Mouse (Mus musculus) retina, embryonic 14.5 days (tissue): Measurements from ENCODE around the gene Rbp2.

ENCODE experiments used
- DNase-seq: peaks from one replicate; pipeline ENCODE4 v3.0.0-alpha.2; 2015; ENCODE audit warnings: low spot score

Rbp2 gene

DNA sequence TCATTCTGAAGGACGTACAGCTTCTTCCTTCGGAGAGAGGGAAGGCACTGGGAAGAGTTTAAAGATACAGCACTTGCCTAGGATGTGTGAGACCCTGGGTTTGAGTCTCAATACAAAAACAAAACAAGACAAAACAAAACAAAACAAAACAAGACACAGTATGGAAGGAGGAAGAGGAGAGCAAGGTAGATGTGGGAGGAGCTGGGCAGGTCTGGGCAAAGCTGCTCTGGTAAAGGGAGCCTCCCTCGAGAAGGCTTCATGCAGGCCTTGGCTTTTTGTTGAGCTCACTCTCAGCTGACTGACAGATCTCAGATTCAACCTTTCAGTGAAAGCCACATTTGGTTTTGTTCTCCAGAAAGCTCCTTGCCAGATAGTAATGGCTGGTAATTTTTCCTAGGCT lies at the start of gene Rbp2:
Rbp2 (plus strand) TSS at position 301 of the 400 bp plus-strand sequence.
- DNase-seq: no peak

DNA sequence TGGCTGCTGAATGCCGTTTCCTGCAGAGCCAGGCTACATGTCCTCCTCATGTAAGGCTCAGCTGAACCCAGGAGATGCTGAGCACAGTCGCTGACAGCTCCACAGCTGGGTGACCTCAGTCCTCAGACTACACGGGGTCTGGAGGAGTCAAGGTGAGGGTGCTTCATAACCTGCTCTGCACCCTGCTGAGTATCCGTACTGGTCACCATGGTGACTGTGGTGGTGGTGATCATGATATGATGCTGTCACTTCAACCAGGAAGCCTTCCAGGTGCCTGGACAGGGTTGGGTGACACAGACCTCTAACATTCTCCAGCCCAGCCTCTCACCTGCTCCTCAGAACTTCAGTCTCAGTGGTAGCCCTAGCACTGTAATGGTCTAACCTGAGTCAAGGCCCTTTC lies 48.1 kb upstream of the Rbp2 start:
- DNase-seq: no peak

DNA sequence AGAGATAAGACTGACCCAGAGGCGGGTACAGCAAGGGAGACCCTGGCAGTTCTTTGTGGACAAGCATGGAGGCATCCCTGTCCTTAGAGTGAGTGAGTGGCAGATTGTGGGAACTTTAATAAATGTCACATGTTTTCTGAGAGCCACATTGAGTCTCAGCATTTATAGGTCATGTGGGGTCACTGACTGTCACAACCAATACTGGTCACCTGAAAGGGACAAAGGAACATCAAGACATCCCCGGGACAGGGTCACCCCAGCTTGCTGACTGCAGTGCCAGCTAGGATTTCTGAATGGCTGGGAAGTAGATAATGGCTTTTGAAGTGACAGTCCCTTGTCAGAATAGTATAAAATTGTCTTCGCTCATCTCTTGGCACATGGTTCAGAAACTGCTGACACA lies 46.8 kb upstream of the Rbp2 start:
- DNase-seq: peak; percentile 61

DNA sequence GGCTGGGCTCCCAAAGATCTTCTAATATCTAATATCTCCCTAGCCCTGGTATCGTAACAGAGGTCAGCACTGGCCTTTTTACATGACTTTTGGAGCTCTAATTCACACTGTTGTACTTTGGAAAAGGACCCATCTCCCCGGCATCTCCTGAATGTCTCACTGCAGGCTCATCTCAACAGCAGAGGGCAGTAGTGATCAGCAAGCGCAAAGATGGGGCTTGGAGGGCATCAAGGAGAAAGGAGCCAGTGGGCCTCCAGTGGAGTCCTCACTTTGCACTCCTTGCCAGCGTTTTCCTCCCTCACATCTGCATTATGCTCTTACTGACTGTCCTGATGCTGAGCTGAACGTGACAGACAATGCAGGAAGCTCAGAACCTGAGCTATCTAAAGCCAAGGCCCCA lies 43.3 kb upstream of the Rbp2 start:
- peak; percentile 68 for DNase-seq

DNA sequence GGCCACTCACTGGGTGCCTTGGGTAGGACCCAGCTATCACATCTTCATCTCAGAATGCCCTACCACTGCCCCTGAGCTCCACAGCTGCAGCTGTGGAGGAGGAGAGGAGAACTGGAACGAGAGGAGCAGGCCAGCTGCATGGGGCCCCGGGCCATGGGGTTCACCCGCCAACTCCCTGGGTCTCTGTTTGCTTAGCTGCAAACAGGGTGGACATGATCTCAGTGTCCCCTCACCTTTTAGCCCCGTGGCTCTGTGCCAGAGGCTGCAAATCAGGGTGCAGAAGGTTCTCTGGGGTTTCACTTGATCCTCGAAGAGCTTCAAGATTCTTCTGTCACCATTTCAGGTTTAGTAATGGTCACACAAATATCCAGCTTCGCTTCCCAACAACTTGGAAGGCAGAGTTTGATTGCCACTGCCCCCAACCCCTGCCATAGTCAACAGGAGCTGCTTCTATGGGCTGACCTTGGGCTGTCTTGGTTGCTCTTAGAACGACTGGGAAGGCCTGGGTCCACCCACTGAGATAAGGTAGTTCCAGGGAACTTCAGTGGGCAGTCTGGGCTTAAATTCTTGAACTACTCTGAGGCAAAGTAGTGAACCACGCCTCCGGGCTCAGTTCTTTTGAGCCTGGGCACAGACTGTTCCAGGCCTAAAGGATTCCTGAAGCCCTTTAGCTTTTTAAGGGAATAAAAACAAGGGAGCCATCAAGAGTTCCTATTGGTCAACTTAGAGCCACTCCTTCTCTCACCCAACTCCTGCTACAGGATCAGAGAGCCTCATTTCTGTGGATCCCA lies 40.4 kb upstream of the Rbp2 start:
- no peak for DNase-seq

DNA sequence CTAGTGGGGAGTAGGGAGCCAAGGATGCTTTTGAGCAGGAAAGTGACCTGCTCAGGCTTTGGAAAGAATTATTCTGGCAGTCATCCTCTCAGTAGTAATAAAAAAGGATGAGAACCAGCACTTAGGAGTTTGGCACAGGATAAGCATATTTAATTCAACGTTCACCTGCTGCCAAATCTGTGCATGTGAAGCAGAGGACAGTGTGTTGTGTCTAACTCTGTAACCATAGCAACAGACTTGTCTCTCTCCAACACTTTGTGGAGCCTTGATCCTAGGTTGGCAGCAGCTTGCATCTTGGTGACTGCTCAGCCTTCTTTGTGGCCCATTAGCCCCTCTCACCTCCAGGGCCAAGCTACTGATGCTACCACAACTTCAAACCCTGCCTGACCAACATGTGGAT lies 34.9 kb upstream of the Rbp2 start:
- no peak for DNase-seq

DNA sequence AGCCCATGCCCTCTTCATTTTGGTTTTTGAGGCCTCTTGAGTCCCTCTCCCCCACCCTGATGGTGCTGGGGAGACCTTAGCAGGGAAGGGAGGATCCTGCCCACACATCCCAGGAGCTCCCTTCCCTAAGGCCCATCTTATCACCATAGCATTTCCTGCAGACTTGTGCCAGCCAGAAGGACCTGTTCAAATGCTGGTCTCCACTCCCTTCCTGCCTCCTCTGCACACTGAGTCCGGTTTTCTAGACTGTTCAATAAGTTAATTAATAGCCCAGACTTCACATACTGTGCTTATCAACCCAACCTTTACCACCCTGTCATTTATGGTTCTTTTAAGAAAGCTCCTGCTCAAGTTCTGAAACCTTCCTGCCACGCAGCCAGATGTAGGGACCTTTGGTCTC lies 19.2 kb upstream of the Rbp2 start:
- DNase-seq: no peak

DNA sequence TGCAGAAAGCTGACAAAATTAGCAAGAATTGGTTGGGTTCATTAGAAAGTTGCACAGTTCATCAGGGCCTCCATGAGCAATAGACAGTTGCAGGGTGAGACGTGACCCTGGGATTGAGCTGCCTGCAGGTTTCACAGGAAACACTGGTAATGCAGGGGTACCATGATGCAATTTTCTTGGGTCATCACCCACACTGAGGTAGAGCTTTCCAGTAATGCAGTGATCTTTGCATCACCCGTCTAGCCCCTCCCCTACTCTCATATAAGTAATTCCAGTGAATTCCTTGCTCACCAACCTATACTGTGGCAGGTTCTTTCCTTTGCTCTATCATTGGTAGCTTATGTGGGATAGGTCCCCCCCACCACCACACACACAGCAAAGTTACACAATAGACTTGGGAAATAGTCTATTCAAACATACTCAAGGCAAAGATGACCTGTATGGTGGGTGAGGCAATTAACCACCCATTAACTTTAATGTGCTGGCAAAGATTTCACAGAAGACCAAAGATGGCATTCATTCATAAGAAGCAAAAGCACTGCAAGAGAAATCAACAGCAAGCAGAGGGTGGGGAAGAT lies 5.7 kb upstream of the Rbp2 start:
- DNase-seq: no peak

DNA sequence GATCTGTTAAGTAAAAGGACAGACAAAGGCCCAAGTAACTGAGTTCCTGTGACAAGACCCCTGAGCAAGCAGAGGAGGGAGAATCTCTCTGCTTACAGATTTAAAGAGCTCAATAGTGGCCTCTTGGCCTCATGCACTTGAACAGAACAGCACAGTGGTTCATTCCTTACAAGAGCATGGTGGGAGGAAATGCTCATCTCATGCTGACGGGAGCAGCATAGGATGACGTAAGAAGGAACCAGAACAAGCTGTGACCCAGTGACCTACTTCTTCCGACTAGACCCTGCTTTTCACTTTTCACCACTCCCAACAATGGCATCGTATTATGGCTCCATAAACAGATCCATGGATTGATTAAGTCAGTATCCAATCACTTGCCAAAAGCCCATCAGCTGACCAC lies 3.7 kb upstream of the Rbp2 start:
- peak; percentile 43 for DNase-seq

DNA sequence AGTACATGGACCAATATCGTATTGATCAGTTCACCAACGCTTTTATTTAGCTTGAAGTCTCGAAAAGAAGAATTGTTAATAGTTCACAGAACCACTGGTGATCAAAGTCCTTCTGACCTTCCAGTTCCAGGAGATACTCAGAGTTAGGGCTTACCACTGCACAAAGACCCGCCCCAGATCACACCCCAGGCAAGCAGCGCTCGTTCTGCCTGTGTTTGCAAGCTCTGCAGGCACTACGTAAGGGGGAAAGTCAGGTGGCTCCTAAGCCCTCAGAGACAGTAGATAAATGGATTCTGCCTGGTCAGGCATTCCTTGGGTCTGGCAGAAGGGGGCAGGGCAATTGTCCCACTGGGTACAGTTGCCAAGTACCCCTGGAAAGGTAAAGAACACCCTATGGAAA lies 895 bp upstream of the Rbp2 start:
- DNase-seq: no peak

DNA sequence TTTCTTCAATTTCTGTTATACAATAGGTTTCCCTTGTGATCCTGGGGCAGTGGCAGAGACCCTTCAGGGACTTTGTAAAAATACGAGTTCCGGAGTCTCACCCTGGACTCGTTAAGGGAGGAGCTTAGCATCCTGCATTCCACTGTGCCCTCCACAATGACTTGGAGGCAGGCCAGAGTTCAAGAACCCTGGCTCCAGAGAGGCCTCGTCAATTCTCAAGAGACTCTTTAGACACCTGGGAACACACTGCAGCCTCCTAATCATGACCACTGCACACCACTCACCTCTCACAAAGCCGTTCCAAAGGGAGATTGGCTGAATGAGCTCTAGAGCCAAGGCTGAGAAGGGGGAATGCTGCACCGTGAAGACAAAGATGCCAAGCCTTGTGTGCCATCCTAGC lies 1.4 kb downstream of the Rbp2 start:
- DNase-seq: no peak

DNA sequence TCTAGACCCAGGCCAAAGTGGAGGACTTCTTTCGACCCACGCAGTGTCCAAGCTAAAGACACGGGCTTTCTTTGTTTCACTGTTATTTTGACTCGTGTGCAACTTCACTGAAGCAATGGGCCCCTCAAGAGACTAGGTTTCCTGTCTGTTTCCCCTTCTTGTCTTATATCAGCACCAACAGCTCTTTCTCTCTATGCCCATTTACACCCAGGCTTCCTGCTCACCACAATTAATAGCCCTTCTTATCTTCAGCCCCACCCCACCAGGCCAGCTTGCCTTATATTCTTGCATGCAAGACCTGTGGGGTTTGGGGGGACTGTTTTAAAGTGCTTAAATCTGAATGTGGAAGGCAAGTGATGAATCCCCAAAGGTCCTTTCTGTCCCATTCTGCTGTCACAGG lies 3.6 kb downstream of the Rbp2 start:
- DNase-seq: no peak

DNA sequence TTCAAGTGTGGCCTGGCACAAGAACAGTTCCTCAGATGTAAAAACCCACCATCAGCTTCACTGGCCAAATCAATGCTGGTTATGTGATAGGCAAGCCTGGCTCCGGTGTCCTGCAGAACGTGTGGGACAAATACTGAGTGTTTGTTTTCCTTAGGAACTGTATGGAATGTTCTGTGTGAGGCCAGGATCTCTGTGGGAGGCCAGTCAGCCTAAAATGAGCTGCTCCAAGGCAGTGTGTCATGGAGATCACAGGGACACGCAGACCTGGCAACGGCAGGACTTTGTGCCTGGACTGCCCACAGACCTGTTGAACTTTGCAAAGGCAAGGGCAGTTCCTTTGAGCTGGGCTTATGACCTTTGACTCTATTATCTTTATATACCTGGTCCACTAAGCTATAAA lies 4.2 kb downstream of the Rbp2 start:
- no peak for DNase-seq

DNA sequence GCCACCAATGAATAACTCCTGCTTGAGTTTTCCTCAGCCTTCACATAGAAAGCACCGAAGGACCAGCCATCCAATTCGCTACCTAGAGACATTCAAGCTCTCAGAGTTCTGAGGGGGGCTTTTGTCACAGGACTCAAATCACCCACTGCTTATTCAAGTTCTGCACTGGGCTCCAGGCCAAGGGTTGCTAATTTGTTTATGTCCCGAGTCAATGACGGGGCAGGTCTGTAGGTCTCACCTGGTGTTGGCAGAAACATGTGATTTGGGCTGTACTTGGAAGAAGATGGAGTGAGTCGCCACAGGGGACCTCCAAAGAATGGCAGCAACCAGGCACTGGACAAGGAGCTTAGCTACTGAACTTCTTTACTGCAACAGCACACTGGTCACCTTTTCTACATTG lies 5.2 kb downstream of the Rbp2 start:
- DNase-seq: no peak

DNA sequence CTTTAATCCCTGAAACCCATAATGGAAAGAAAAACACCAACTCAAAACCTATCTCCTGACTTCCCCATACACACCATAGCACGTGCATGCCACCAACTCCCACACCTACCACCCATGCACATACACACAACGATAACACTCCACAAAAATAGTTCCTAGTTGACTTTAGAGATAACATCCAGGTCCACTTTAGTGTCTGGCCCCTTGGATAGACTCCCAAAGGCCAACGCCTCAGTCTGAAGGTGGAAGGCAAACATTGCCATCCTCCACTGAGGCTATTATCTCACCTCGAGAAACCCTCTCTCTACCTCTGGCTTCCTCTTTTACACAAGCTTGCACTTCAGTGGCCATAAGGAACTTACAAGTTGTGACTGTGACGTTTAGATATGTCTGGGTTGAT lies 6.3 kb downstream of the Rbp2 start:
- DNase-seq: no peak

DNA sequence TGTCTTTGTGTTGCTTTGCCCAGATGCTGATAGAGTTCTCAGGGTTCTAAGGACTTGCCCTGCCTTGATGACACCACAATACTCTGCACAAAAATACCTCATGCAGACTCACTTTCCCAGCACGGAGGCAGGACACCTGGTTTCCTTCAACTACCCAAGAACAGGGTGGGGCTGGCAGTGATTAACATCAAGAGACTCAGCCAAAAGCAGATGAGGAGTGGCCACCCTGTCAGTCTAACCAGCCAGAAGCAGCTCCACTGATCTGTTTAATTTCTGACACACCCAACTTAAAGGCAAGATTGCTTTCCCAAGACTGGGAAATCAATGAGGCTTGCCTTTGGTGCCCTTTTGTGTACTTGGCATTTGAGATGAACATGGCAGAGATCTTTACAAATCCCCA lies 6.9 kb downstream of the Rbp2 start:
- no peak for DNase-seq

DNA sequence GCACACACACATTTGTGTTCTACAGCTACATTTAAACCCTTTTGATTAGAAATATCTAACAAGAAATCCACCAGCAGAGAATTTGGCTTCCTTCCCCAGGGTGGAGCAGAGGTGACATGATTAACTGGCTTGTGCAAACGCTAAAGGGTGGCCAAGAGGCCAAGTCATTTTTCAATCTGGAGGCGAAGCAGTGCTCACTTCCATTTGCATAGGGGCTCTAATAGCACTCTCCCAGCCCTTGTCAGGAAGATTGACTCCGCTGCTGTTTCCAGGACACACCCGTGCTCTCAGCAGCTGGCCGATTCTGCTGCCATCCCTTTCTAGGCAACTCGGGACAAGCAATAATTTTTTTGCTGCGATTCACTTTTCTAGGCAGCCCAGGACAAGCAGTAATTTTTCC lies 11.2 kb downstream of the Rbp2 start:
- DNase-seq: no peak

DNA sequence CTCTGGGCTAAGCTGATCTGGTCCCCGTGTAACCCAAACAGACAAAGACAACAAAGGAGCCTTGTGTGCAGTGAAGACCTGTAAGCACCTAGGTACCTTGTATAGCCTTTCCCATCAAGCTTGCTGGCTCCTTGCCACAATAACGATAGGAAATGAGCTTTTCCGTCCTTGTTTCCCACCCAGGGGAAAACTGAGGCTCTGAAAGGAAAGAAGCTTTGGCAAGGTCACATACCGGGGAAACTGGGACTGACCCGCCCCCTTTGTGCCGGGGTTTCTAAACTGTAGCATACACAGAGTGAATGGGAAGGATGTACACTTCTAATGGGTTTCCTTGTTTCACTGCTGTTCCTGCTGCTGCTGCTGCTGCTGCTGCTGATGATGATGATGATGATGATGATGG lies 12.1 kb downstream of the Rbp2 start:
- no peak for DNase-seq

DNA sequence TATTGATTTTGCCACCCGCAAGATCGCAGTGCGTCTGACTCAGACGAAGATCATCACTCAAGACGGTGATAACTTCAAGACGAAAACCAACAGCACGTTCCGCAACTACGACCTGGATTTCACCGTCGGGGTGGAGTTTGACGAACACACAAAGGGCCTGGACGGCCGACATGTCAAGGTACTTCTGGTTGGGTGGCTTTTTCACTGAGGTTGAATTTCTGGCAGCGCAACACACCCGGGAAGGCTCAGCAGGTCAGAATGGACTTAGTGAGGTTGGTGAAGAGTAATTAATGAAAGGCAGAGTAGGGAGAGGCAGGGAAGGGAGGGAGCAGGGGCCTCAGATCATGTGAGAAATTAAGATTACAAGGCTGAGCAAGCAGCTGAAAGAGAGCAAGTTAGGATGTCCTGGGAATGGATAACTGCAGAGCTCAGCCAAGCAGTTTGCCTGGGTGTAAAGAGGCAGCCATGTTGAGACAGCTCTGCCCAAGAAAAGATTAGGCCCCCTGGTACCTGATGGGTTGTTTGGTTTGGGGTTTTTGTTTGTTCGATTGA lies 12.9 kb downstream of the Rbp2 start:
- DNase-seq: peak; percentile 11

DNA sequence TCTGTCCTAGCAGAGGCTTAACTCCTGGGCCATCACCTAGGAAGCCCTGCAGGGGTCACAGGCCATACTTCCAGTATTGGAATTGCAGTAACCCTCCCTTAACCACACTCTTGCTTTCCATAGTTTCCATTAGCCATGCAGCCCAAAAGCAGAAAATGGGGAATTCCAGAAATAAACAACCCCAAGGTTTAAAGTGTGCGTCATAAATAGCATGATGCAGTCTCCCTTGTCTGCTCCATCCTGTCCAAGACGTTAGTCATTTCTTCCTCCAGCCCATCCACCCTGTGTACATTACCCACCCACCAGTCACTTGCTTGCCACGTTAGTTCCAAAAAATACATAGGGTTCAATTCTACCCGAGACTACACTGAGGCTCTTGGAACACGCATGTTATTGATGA lies 13.7 kb downstream of the Rbp2 start:
- DNase-seq: no peak

DNA sequence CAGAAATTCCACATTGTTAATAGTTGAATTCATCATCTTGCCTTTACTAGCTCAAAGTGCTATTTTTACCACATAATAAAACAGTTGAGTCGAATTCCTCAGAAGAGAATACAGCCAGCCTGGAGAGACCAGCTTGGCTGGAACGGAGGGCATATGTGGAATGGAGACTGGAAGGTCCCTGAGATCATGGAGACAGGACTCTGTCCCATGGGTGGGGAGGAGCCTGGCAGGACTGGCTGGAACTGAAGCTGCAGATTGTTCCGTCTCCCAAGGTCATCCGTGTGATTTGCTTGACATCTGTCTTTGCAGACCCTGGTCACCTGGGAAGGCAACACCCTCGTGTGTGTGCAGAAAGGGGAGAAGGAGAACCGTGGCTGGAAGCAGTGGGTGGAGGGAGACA lies 21.6 kb downstream of the Rbp2 start:
- no peak for DNase-seq

DNA sequence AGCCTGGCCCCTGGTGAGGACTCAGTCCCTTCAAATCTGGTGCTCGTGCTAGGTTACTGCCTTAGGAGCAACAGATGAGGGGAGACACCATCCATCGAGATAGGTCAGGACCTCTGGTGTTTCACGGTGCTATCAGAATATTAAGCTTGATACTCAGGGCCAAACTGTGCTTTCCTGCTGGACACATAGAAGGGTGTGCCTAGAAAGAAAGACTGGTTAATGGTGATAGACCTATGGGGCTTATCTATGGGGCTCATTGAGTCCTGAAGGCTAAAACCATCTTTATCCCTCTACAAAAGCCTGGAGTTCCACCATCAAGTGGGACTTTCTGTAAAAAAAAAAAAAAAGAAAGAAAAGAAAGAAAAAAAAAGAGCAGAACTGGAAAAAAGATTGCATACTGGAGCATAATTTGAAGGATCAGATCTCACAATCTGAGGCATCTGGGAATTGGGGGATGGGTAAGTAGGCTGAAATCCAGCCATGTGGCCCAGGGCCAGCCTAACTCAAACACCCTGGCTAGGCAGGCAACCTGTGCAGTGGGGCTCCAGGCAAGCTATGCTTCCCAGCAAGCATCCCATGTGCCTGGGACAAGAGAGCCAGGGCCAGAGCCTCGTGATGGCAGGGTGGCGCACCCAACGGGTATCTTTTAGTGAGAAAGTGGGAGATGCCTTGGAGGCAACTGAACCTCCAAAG lies 24.6 kb downstream of the Rbp2 start:
- no peak for DNase-seq

DNA sequence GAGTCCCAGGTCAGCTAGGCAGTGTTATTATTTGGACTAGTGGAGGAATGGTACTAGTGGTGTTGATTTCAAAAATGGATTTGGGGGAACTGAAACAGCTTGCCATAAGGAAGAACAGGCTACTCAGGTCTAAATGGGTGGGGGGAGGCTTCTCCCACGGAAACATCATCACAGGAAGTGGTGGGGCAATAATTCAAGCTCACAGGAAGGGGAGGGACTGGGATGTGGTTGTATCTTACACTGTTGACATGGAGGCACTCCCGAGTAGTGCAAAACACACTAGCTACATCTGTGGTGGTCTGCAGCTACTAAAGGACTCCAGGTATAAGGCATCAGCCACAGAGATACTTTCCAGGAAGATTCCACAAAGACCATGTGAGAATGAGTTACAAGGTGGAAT lies 38.0 kb downstream of the Rbp2 start:
- no peak for DNase-seq
